Mouse (Mus musculus): ENCODE measurements at regions not wholly inside any gene's neighbourhood (a gene's known extent, or its start where the extent isn't known, plus 50 kb on each side); places are given as distances from the start of the nearest gene placed in this dataset.

GRCm38 (mm10) chr14:123066344-123066743 lies 82.5 kb upstream of the Tmtc4 start:
- H3K4me2 ChIP-seq, result no peak overlapping the region
- no peaks in the 10 kb centered on the region for H3K4me1 ChIP-seq
- no peaks in the 10 kb centered on the region for H3K36me3 ChIP-seq
- H3K4me3 ChIP-seq, result no peak overlapping the region
- WGBS, result 92% methylated on average over 4 of the region's 4 CpGs
- H3K9ac ChIP-seq, result no peak overlapping the region
- H3K27me3 ChIP-seq, result no peaks in the 10 kb centered on the region
- H3K9me3 ChIP-seq, result no peaks in the 10 kb centered on the region
- ATAC-seq (ENCODE audit: borderline replicate concordance, extremely low read depth, low FRiP score, low TSS enrichment), result no peak
- no peak overlapping the region for H3K27ac ChIP-seq

- no peak for ATAC-seq (ENCODE audit: borderline replicate concordance, extremely low read depth, low FRiP score, low TSS enrichment)
- H3K36me3 ChIP-seq, result no peaks in the 10 kb centered on the region
- H3K4me2 ChIP-seq, result no peak overlapping the region
- H3K27me3 ChIP-seq, result no peaks in the 10 kb centered on the region
- H3K9me3 ChIP-seq, result no peaks in the 10 kb centered on the region
- H3K4me1 ChIP-seq, result no peaks in the 10 kb centered on the region
- H3K4me3 ChIP-seq, result no peak overlapping the region
- WGBS, result 69% methylated on average over 8 of the region's 8 CpGs
- no peak overlapping the region for H3K9ac ChIP-seq
- no peak overlapping the region for H3K27ac ChIP-seq
Observed at GRCm38 (mm10) chr14:123065566-123065965, 81.7 kb upstream of the Tmtc4 start.

GRCm38 (mm10) chr14:123065136-123065535 lies 81.3 kb upstream of the Tmtc4 start:
- Histone ChIP-seq H3K27ac (no peak overlapping the region), H3K4me3 (no peak overlapping the region), H3K27me3 (no peaks in the 10 kb centered on the region), H3K36me3 (no peaks in the 10 kb centered on the region), H3K4me2 (no peak overlapping the region), H3K4me1 (no peaks in the 10 kb centered on the region), H3K9ac (no peak overlapping the region), H3K9me3 (no peaks in the 10 kb centered on the region)
- 65% methylated on average over 6 of the region's 6 CpGs for WGBS
- ATAC-seq (ENCODE audit: borderline replicate concordance, extremely low read depth, low FRiP score, low TSS enrichment), result no peak

GRCm38 (mm10) chr14:123062908-123063307 lies 79.1 kb upstream of the Tmtc4 start:
- Histone ChIP-seq H3K27me3 (no peaks in the 10 kb centered on the region), H3K4me3 (no peak overlapping the region), H3K27ac (no peak overlapping the region), H3K36me3 (no peaks in the 10 kb centered on the region), H3K9ac (no peak overlapping the region), H3K4me2 (no peak overlapping the region), H3K9me3 (no peaks in the 10 kb centered on the region), H3K4me1 (no peaks in the 10 kb centered on the region)
- 42% methylated on average over 1 of the region's 1 CpGs for WGBS
- no peak for ATAC-seq (ENCODE audit: borderline replicate concordance, extremely low read depth, low FRiP score, low TSS enrichment)

GRCm38 (mm10) chr14:123056976-123057375 lies 73.1 kb upstream of the Tmtc4 start:
- H3K27ac ChIP-seq, result no peak overlapping the region
- no peaks in the 10 kb centered on the region for H3K36me3 ChIP-seq
- no peaks in the 10 kb centered on the region for H3K27me3 ChIP-seq
- H3K9me3 ChIP-seq, result no peaks in the 10 kb centered on the region
- no peak overlapping the region for H3K9ac ChIP-seq
- H3K4me3 ChIP-seq, result no peak overlapping the region
- no peaks in the 10 kb centered on the region for H3K4me1 ChIP-seq
- ATAC-seq (ENCODE audit: borderline replicate concordance, extremely low read depth, low FRiP score, low TSS enrichment), result no peak
- H3K4me2 ChIP-seq, result no peak overlapping the region
- 72% methylated on average over 4 of the region's 4 CpGs for WGBS

- no peak overlapping the region for H3K27ac ChIP-seq
- H3K4me3 ChIP-seq, result no peak overlapping the region
- H3K36me3 ChIP-seq, result no peaks in the 10 kb centered on the region
- no peaks in the 10 kb centered on the region for H3K9me3 ChIP-seq
- no peaks in the 10 kb centered on the region for H3K27me3 ChIP-seq
- no peaks in the 10 kb centered on the region for H3K4me1 ChIP-seq
- H3K9ac ChIP-seq, result no peak overlapping the region
- H3K4me2 ChIP-seq, result no peak overlapping the region
- ATAC-seq (ENCODE audit: borderline replicate concordance, extremely low read depth, low FRiP score, low TSS enrichment), result no peak
Observed at GRCm38 (mm10) chr14:123048451-123048850, 64.6 kb upstream of the Tmtc4 start.

GRCm38 (mm10) chr14:123040046-123040445 lies 56.2 kb upstream of the Tmtc4 start:
- Histone ChIP-seq H3K4me2 (no peak overlapping the region), H3K27me3 (no peaks in the 10 kb centered on the region), H3K4me3 (no peak overlapping the region), H3K9ac (no peak overlapping the region), H3K27ac (no peak overlapping the region), H3K36me3 (no peaks in the 10 kb centered on the region), H3K9me3 (no peaks in the 10 kb centered on the region), H3K4me1 (no peaks in the 10 kb centered on the region)
- no peak for ATAC-seq (ENCODE audit: borderline replicate concordance, extremely low read depth, low FRiP score, low TSS enrichment)

GRCm38 (mm10) chr14:123037444-123037843 lies 53.6 kb upstream of the Tmtc4 start:
- WGBS, result 83% methylated on average over 2 of the region's 2 CpGs
- ATAC-seq (ENCODE audit: borderline replicate concordance, extremely low read depth, low FRiP score, low TSS enrichment), result no peak

More at GRCm38 (mm10) chr14:123037444-123037843, 53.6 kb upstream of the Tmtc4 start:
- Histone ChIP-seq H3K4me2 (no peak overlapping the region), H3K9me3 (no peaks in the 10 kb centered on the region), H3K9ac (no peak overlapping the region), H3K36me3 (no peaks in the 10 kb centered on the region), H3K4me1 (no peaks in the 10 kb centered on the region), H3K4me3 (no peak overlapping the region), H3K27ac (no peak overlapping the region), H3K27me3 (no peaks in the 10 kb centered on the region)

All from lung, embryonic 15.5 days (tissue).